Comparison of ENCODE assay signal across 22 mouse cellular contexts in genomic region chr8:66688799-66689198, GRCm38 (mm10). TPM values are rescaled to one million over a fixed set of nuclear protein-coding genes. Genes with fewer than 3 reads are reported as not detected.
A peak's percentile ranks its signal among the peaks of the same experiment; 100 is the strongest.
DNase-seq lines count a peak whose midpoint lies in the region; ATAC-seq lines count a peak whose summit lies in the region.
"Had no signal": no experiment of that assay in that cellular context is flagged by ENCODE, and none has a peak within 500 bp of the region (broad histone marks: within the 10 kb centered on the region; RNA-seq: fewer than 3 reads in every experiment).

No protein-coding gene starts in this region.

- WGBS in forebrain, embryonic 12.5 days = 61% methylated on average over 4 of the region's 4 CpGs
- WGBS in forebrain, embryonic 11.5 days = 69% methylated on average over 4 of the region's 4 CpGs
- WGBS in embryonic facial prominence, embryonic 10.5 days = 51% methylated on average over 4 of the region's 4 CpGs
- 40% methylated on average over 4 of the region's 4 CpGs for WGBS in midbrain, embryonic 15.5 days

- H3K27ac ChIP-seq in forebrain, embryonic 12.5 days = no peak overlapping the region
- H3K27ac ChIP-seq in forebrain, embryonic 11.5 days (ENCODE audit: low read depth, low read length) = no peak overlapping the region
- H3K27ac ChIP-seq in embryonic facial prominence, embryonic 10.5 days (replicated peaks) = no peak overlapping the region
- no peak overlapping the region for H3K27ac ChIP-seq in midbrain, embryonic 15.5 days
- H3K27ac ChIP-seq: embryonic facial prominence, embryonic 15.5 days; heart, adult 2 months; heart, embryonic 13.5 days; kidney, postnatal 0 days; liver, embryonic 12.5 days; midbrain, embryonic 12.5 days had no signal

- no peak for DNase-seq in forebrain, embryonic 11.5 days (ENCODE audit: low spot score)
- DNase-seq in kidney, adult 9 months = peak; percentile 49
- no peak for DNase-seq in kidney, postnatal 10 days
- peak; percentile 10 for DNase-seq in embryonic facial prominence, embryonic 10.5 days (ENCODE audit: low spot score)
- DNase-seq in adrenal gland, postnatal 36 days = no peak
- no peak for DNase-seq in frontal cortex, postnatal 10 days (ENCODE audit: low spot score in 2 of 2)
- DNase-seq: adrenal gland, postnatal 10 days; cerebellum, adult 8-10 months; gastrocnemius, postnatal 25 days; heart, adult 2 months; heart, postnatal 14 days; layer of hippocampus, postnatal 36 days; lung, adult 18-20 months; lung, postnatal 10 days had no signal

- H3K4me2 ChIP-seq in forebrain, embryonic 12.5 days = peak overlapping the region; percentile 87; the same call in 1 of the 2 replicates
- H3K4me2 ChIP-seq in forebrain, embryonic 11.5 days (ENCODE audit: low read depth, low read length, severe bottlenecking) = no peak overlapping the region
- 0 out of 2 replicates have a peak overlapping the region, but pooled peaks have one; percentile 94 for H3K4me2 ChIP-seq in midbrain, embryonic 15.5 days

- H3K4me3 ChIP-seq in forebrain, embryonic 12.5 days (replicated peaks) = no peak overlapping the region
- no peak overlapping the region for H3K4me3 ChIP-seq in forebrain, embryonic 11.5 days (ENCODE audit: low read depth, low read length)
- no peak overlapping the region for H3K4me3 ChIP-seq in embryonic facial prominence, embryonic 10.5 days
- no peak overlapping the region for H3K4me3 ChIP-seq in midbrain, embryonic 15.5 days
- H3K4me3 ChIP-seq: heart, adult 2 months; liver, embryonic 12.5 days had no signal

- H3K4me1 ChIP-seq in forebrain, embryonic 12.5 days = peaks cover 10% of the 10 kb centered on the region
- 0 out of 2 replicates have a peak, but pooled peaks cover 2% of the 10 kb centered on the region for H3K4me1 ChIP-seq in forebrain, embryonic 11.5 days (replicated peaks; ENCODE audit: control insufficient read depth, insufficient read depth, low read length)
- peaks cover 8% of the 10 kb centered on the region for H3K4me1 ChIP-seq in embryonic facial prominence, embryonic 10.5 days
- H3K4me1 ChIP-seq in midbrain, embryonic 15.5 days = peaks cover 8% of the 10 kb centered on the region
- H3K4me1 ChIP-seq: liver, embryonic 12.5 days had no signal

- H3K9me3 ChIP-seq in forebrain, embryonic 12.5 days = no peaks in the 10 kb centered on the region
- no peaks in the 10 kb centered on the region for H3K9me3 ChIP-seq in forebrain, embryonic 11.5 days (ENCODE audit: control insufficient read depth, low read length)
- no peaks in the 10 kb centered on the region for H3K9me3 ChIP-seq in embryonic facial prominence, embryonic 10.5 days
- no peaks in the 10 kb centered on the region for H3K9me3 ChIP-seq in midbrain, embryonic 15.5 days
- H3K9me3 ChIP-seq: embryonic facial prominence, embryonic 15.5 days; heart, embryonic 13.5 days; liver, embryonic 12.5 days; midbrain, embryonic 12.5 days had no signal

- no peak overlapping the region for H3K9ac ChIP-seq in forebrain, embryonic 12.5 days
- H3K9ac ChIP-seq in forebrain, embryonic 11.5 days (ENCODE audit: low read length) = no peak overlapping the region
- H3K9ac ChIP-seq in midbrain, embryonic 15.5 days = no peak overlapping the region
- H3K9ac ChIP-seq: embryonic facial prominence, embryonic 15.5 days; liver, embryonic 12.5 days had no signal

- ATAC-seq in forebrain, embryonic 12.5 days (ENCODE audit: low FRiP score) = no peak
- no peak for ATAC-seq in forebrain, embryonic 11.5 days (replicated peaks; ENCODE audit: low FRiP score)
- no peak for ATAC-seq in midbrain, embryonic 15.5 days (replicated peaks)
- ATAC-seq: activated CD4-positive, CD25-positive, alpha-beta regulatory T cell, adult 4 months; liver, embryonic 12.5 days had no signal

- H3K27me3 ChIP-seq in forebrain, embryonic 12.5 days = peaks cover 30% of the 10 kb centered on the region
- peaks cover 2% of the 10 kb centered on the region; the same call in 1 of the 2 replicates for H3K27me3 ChIP-seq in forebrain, embryonic 11.5 days (ENCODE audit: control insufficient read depth, insufficient read depth, low read length)
- peaks cover 48% of the 10 kb centered on the region for H3K27me3 ChIP-seq in embryonic facial prominence, embryonic 10.5 days (replicated peaks; ENCODE audit: low read depth, poor library complexity, severe bottlenecking)
- no peaks in the 10 kb centered on the region for H3K27me3 ChIP-seq in midbrain, embryonic 15.5 days (replicated peaks)

- no peaks in the 10 kb centered on the region for H3K36me3 ChIP-seq in forebrain, embryonic 12.5 days (replicated peaks)
- H3K36me3 ChIP-seq in forebrain, embryonic 11.5 days (ENCODE audit: control insufficient read depth, insufficient read depth, low read length) = no peaks in the 10 kb centered on the region
- no peaks in the 10 kb centered on the region for H3K36me3 ChIP-seq in embryonic facial prominence, embryonic 10.5 days (replicated peaks)
- H3K36me3 ChIP-seq in midbrain, embryonic 15.5 days (replicated peaks) = no peaks in the 10 kb centered on the region
- H3K36me3 ChIP-seq: embryonic facial prominence, embryonic 15.5 days; heart, embryonic 13.5 days; liver, embryonic 12.5 days; midbrain, embryonic 12.5 days had no signal

RNA-seq across cellular contexts. Expression of gene Npy5r, which starts 0.9 kb away (rescaled TPM):
- not detected in 2 replicates for polyA plus RNA-seq in forebrain, embryonic 12.5 days (2016; fragmentation: Nextera tagmentation; extraction: Ambion mirVana)
- 0.15 TPM in 1 of 2 replicates, not detected in the other for polyA plus RNA-seq in forebrain, embryonic 11.5 days (2014; fragmentation: Nextera tagmentation; extraction: Ambion mirVana)
- polyA plus RNA-seq in embryonic facial prominence, embryonic 10.5 days (2016; fragmentation: Nextera tagmentation; extraction: Ambion mirVana) = 0.06 TPM in 1 of 2 replicates, not detected in the other
- 1.4 TPM in 2 replicates for polyA plus RNA-seq in midbrain, embryonic 15.5 days (2015; fragmentation: Nextera tagmentation; extraction: Ambion mirVana)
- under 1 TPM in 1 of 2 experiments, not detected in 1; 0.13 TPM for total RNA-seq in adrenal gland, postnatal 36 days (2021)
- total RNA-seq: gastrocnemius, postnatal 25 days; heart, adult 2 months; heart, postnatal 14 days had no signal
- polyA plus RNA-seq: activated CD4-positive, CD25-positive, alpha-beta regulatory T cell, adult 4 months; embryonic facial prominence, embryonic 15.5 days; heart, adult 2 months; heart, embryonic 13.5 days; kidney, postnatal 0 days; liver, embryonic 12.5 days had no signal

RNA-seq across cellular contexts. Expression of gene Npy1r, which starts 8.2 kb away (rescaled TPM):
- 1.2 TPM in 2 replicates for polyA plus RNA-seq in forebrain, embryonic 12.5 days (2016; fragmentation: Nextera tagmentation; extraction: Ambion mirVana)
- 0.73 and 1.0 TPM in 2 replicates for polyA plus RNA-seq in forebrain, embryonic 11.5 days (2014; fragmentation: Nextera tagmentation; extraction: Ambion mirVana)
- polyA plus RNA-seq in embryonic facial prominence, embryonic 10.5 days (2016; fragmentation: Nextera tagmentation; extraction: Ambion mirVana) = 0.21 and 0.31 TPM in 2 replicates
- 5.4 and 6.6 TPM in 2 replicates for polyA plus RNA-seq in midbrain, embryonic 15.5 days (2015; fragmentation: Nextera tagmentation; extraction: Ambion mirVana)
- 1 to 10 TPM; 2.9 to 3.3 TPM for total RNA-seq in adrenal gland, postnatal 36 days (2021)
- polyA plus RNA-seq: activated CD4-positive, CD25-positive, alpha-beta regulatory T cell, adult 4 months had no signal

Comparison
In these comparisons a context has a peak if more than half of its experiments do, and no peak if none do; other contexts are left out.
1. DNase-seq: peak in kidney, adult 9 months (single experiment) and embryonic facial prominence, embryonic 10.5 days (single experiment); none in forebrain, embryonic 11.5 days (single experiment), kidney, postnatal 10 days (single experiment), adrenal gland, postnatal 36 days (0 of 2) and frontal cortex, postnatal 10 days (0 of 2).